Mouse (Mus musculus) neutrophil, adult 5-6 weeks (primary cell): Measurements from ENCODE around the gene Myl7. TPM values are rescaled to one million over a fixed set of nuclear protein-coding genes. Genes with fewer than 3 reads are reported as not detected.

Experiments used
- ATAC-seq: fragments of 151-379, 151-347 bp; 2 replicates; pipeline ENCODE4 v1.8.0; 2017; ENCODE audit warnings: mild to moderate bottlenecking, moderate TSS enrichment; ENCODE audit not compliant: insufficient number of reproducible peaks, poor library complexity, low FRiP score, severe bottlenecking; ENCODE audit errors: extremely low read depth
- total RNA-seq: library from RNA; stranded (forward); fragments of 200-1000 nt; gene quantifications from 2 replicates; pipeline ENCODE4 v1.2.3, GENCODE M21; 2017

Myl7 gene
- total RNA-seq, 1 experiment from 2014 or later: not detected

DNA sequence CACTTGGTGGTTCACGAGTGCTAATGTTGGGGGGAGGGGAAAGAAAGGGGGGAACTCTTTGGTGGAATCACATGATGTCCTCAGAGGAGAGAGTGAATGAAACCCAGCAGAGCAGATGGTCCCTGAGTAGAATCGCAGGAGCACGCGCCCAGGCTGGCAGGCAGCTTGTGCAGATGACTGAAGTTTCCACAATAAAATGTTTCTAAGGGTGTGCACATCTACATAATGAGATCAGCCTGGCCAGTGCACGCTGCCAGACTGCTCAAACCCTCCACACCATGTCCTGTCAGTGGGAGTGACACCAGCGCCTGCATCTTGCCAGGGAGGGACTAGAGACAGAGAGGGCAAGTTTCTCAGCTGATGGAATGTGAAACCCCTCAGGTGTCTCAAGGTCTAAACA is 49.8 kb downstream of the Myl7 start:
- no peak for ATAC-seq

DNA sequence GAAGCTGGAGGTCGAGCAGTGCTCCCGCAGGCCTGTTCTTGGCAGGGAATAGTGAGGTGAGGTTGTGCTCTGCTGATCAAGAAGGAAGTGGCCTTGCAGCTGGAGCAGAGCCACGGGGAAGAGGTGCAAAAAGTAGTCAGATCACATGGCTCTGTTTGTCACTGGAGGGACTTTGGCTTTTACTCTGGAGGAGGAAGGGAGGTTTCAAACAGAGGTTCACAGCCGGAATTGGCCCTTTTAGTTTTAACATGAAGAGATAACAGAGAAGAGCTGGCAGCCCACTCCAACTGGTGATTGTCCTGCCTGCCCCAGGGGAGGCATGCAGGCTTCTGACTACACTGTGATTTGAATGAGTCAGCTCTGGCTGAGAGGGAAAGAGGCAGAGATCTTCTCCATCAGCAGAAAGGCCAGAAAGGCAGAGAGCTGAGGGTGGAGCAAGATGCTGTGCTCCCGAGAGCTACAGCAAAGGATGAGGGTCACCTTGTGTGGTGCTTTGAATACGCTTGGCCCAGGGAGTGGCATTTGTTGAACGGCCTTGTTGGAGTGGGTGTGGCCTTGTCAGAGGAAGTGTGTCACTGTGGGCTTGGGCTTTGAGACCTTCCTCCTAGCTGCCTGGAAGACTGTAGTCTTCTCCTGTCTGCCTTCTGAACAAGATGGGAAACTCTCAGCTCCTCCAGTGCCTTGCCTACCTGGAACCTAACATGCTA is 51.8 kb downstream of the Myl7 start:
- no peak for ATAC-seq

Other genes starting within 250 kb of the Myl7 start
- gene Mrps24, start 183.1 kb downstream of the Myl7 start, total RNA-seq: 29.9 and 38.4 TPM in 2 replicates
- 6.8 and 7.2 TPM in 2 replicates for gene Urgcp, start 136.4 kb downstream of the Myl7 start, total RNA-seq
- gene Dbnl, start 110.3 kb downstream of the Myl7 start, total RNA-seq: 166 and 167 TPM in 2 replicates
- 1.3 TPM in 1 of 2 replicates, not detected in the other for gene Pgam2, start 95.0 kb downstream of the Myl7 start, total RNA-seq
- gene Polm, start 60.8 kb downstream of the Myl7 start, total RNA-seq: 23.3 and 26.3 TPM in 2 replicates
- not detected in 2 replicates for gene Aebp1, start 36.8 kb downstream of the Myl7 start, total RNA-seq
- 6.3 and 9.8 TPM in 2 replicates for gene Pold2, start 20.5 kb downstream of the Myl7 start, total RNA-seq
- 0.35 TPM in 1 of 2 replicates, not detected in the other for gene Gck, start 51.3 kb upstream of the Myl7 start, total RNA-seq
- gene Ykt6, start 56.9 kb upstream of the Myl7 start, total RNA-seq: 47.1 and 54.4 TPM in 2 replicates
- gene Camk2b, start 167.6 kb upstream of the Myl7 start, total RNA-seq: 1.1 and 2.1 TPM in 2 replicates